Mouse (Mus musculus): Measurements from ENCODE around the gene Kat2a. TPM values are rescaled to one million over a fixed set of nuclear protein-coding genes. Genes with fewer than 3 reads are reported as not detected.

The Kat2a gene
- polyA plus RNA-seq, 1 experiment from 2014 or later: 72.4 TPM

DNA sequence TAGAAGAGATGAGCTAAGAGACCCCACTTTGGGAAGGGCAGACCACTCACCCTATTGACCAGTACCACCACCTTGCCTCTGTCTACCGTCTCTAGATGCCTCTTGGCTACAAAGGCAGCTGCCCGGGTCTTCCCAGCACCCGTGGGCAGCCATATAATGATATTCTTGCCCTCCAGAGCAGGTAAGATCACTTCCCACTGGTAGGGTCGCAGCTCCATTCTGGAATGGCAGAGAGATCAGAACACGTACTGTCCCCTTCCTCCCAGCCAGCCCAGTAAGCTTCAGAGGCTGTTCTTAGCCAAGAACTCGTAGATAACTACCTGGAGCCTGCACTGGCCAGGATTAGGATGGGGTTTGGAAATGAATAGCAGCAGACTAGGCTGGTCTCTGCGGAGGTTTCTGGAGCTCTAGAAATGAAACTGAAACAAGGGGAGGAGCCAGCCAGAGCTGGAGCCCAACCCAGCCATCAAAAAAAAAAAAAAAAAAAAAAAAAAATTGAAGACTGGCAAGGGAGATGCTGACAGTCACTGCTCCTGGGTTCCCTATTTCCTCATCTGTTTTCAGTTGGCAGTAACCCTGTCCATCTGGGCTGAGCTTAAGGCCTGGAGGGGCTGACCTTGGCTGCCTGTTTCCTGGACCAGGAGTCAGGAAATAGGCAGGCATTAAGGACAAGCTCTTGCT lies 8.3 kb downstream of the Kat2a start, which contains the start of gene Dhx58:
Gene Dhx58 (minus strand): TSS at position 421 of the 681 bp plus-strand sequence.
- H3K27ac ChIP-seq: no peak within 1 kb of the TSS
- H3K4me1 ChIP-seq: no peaks in the 10 kb centered on the region
- peaks cover 47% of the 10 kb centered on the region for H3K36me3 ChIP-seq
- H3K9ac ChIP-seq: no peak within 1 kb of the TSS
- WGBS: 66% methylated on average over 7 of the region's 7 CpGs
- ATAC-seq (ENCODE audit: insufficient number of reproducible peaks, insufficient read depth, low FRiP score, low TSS enrichment): no peak
- no peak within 1 kb of the TSS for H3K4me2 ChIP-seq (replicated peaks)
- H3K9me3 ChIP-seq: no peaks in the 10 kb centered on the region
- H3K4me3 ChIP-seq: no peak within 1 kb of the TSS
- 0 out of 2 replicates have a peak, but pooled peaks cover 6% of the 10 kb centered on the region for H3K27me3 ChIP-seq

GRCm38 (mm10) chr11:100703366-100703765 lies 8.9 kb downstream of the Kat2a start:
- 0 out of 2 replicates have a peak, but pooled peaks cover 6% of the 10 kb centered on the region for H3K27me3 ChIP-seq
- H3K36me3 ChIP-seq: peaks cover 41% of the 10 kb centered on the region
- H3K9me3 ChIP-seq: no peaks in the 10 kb centered on the region
- H3K4me2 ChIP-seq (replicated peaks): no peak overlapping the region
- ATAC-seq (ENCODE audit: insufficient number of reproducible peaks, insufficient read depth, low FRiP score, low TSS enrichment): no peak
- 71% methylated on average over 11 of the region's 11 CpGs for WGBS
- H3K9ac ChIP-seq: no peak overlapping the region
- no peaks in the 10 kb centered on the region for H3K4me1 ChIP-seq
- H3K27ac ChIP-seq: no peak overlapping the region
- no peak overlapping the region for H3K4me3 ChIP-seq

- 45% methylated on average over 7 of the region's 7 CpGs for WGBS
- no peaks in the 10 kb centered on the region for H3K4me1 ChIP-seq
- H3K9me3 ChIP-seq: no peaks in the 10 kb centered on the region
- H3K27ac ChIP-seq: no peak overlapping the region
- no peak overlapping the region for H3K4me3 ChIP-seq
- ATAC-seq (ENCODE audit: insufficient number of reproducible peaks, insufficient read depth, low FRiP score, low TSS enrichment): no peak
- H3K27me3 ChIP-seq: 0 out of 2 replicates have a peak, but pooled peaks cover 6% of the 10 kb centered on the region
- H3K4me2 ChIP-seq (replicated peaks): peak overlapping the region; percentile 27; the same call in 1 of the 2 replicates
- no peak overlapping the region for H3K9ac ChIP-seq
- H3K36me3 ChIP-seq: peaks cover 36% of the 10 kb centered on the region
Observed at GRCm38 (mm10) chr11:100702906-100703305, 9.4 kb downstream of the Kat2a start.

DNA sequence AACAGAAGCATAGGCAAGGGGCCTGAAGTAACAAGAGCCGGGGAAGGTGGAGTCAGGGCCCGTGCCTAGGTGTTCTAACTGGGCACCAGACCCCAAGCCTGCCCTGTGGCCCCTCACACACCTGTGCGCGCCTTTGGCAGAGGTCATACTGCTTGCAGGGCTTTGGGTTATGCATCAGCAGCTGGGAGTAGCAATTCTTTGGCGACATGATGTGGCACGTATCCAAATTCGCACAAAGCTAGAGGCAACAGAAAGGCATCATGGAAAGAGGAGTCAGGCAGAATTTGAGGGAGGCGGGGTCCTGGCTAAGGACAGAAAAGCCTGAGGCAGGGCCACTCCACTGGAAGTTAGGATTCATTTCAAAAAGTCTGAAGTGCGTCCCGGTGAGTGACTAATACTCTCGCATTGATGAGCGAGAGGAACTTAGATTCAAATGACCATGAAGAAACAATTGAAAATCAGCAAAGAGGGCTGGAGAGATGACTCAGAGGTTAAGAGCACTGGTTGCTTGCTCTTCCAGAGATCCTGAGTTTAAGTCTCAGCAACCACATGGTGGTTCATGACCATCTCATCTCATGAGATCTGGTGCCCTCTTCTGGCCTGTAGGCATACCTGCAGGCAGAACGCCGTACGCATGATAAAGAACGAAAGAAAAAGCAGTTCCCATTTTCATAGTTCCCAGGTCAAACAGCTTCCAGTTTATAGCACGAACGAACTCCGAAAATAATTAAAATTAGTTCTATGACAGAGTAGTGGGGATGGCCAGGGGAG lies 10.0 kb downstream of the Kat2a start:
- Histone ChIP-seq H3K36me3 (peaks cover 30% of the 10 kb centered on the region), H3K27me3 (0 out of 2 replicates have a peak, but pooled peaks cover 6% of the 10 kb centered on the region), H3K27ac (no peak overlapping the region), H3K4me2 (replicated peaks) (peak overlapping the region; percentile 27; the same call in 1 of the 2 replicates), H3K4me3 (no peak overlapping the region), H3K9me3 (no peaks in the 10 kb centered on the region), H3K4me1 (no peaks in the 10 kb centered on the region), H3K9ac (no peak overlapping the region)
- peak; percentile 31; the same call in 1 of the 2 replicates for ATAC-seq (ENCODE audit: insufficient number of reproducible peaks, insufficient read depth, low FRiP score, low TSS enrichment)
- 35% methylated on average over 19 of the region's 19 CpGs for WGBS

GRCm38 (mm10) chr11:100701301-100701700 lies 11.0 kb downstream of the Kat2a start:
- Histone ChIP-seq H3K4me1 (no peaks in the 10 kb centered on the region), H3K36me3 (peaks cover 20% of the 10 kb centered on the region), H3K9ac (no peak overlapping the region), H3K27me3 (0 out of 2 replicates have a peak, but pooled peaks cover 6% of the 10 kb centered on the region), H3K4me2 (replicated peaks) (peak overlapping the region; percentile 36), H3K4me3 (peak overlapping the region; percentile 16; the same call in 1 of the 2 replicates), H3K27ac (no peak overlapping the region), H3K9me3 (no peaks in the 10 kb centered on the region)
- WGBS: 3% methylated on average over 14 of the region's 14 CpGs
- ATAC-seq (ENCODE audit: insufficient number of reproducible peaks, insufficient read depth, low FRiP score, low TSS enrichment): no peak

DNA sequence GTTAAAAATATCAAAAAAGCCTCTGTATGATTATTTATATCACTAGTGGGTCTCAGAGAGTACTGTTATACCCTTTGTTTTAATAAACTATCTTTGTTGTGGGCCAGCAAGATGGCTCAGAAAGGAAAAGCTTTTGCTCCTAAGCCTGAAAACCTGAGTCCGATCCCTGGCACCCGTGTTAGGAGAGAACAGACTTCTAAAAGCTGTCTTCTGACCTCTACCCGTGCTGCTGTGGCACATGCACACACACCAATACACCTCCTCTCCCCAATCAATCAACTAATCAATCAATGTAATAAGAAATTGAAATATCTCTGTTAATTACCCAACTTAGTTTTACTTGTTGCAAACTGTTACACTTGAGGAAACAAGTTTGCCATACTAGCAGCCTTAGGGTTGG lies 11.6 kb downstream of the Kat2a start:
- H3K9me3 ChIP-seq: no peaks in the 10 kb centered on the region
- 70% methylated on average over 3 of the region's 3 CpGs for WGBS
- no peak overlapping the region for H3K9ac ChIP-seq
- H3K4me3 ChIP-seq: no peak overlapping the region
- ATAC-seq (ENCODE audit: insufficient number of reproducible peaks, insufficient read depth, low FRiP score, low TSS enrichment): no peak
- H3K27ac ChIP-seq: no peak overlapping the region
- H3K36me3 ChIP-seq: peaks cover 14% of the 10 kb centered on the region; the same call in 1 of the 2 replicates
- no peaks in the 10 kb centered on the region for H3K4me1 ChIP-seq
- no peak overlapping the region for H3K4me2 ChIP-seq (replicated peaks)
- H3K27me3 ChIP-seq: 0 out of 2 replicates have a peak, but pooled peaks cover 6% of the 10 kb centered on the region

GRCm38 (mm10) chr11:100697921-100698320 lies 14.3 kb downstream of the Kat2a start:
- no peak overlapping the region for H3K4me2 ChIP-seq (replicated peaks)
- no peak for ATAC-seq (ENCODE audit: insufficient number of reproducible peaks, insufficient read depth, low FRiP score, low TSS enrichment)
- H3K27ac ChIP-seq: no peak overlapping the region
- peaks cover 2% of the 10 kb centered on the region; the same call in 1 of the 2 replicates for H3K4me1 ChIP-seq
- H3K9ac ChIP-seq: no peak overlapping the region
- H3K9me3 ChIP-seq: no peaks in the 10 kb centered on the region
- H3K27me3 ChIP-seq: 0 out of 2 replicates have a peak, but pooled peaks cover 7% of the 10 kb centered on the region
- no peaks in the 10 kb centered on the region for H3K36me3 ChIP-seq
- H3K4me3 ChIP-seq: no peak overlapping the region
- WGBS: 70% methylated on average over 7 of the region's 7 CpGs

- 41% methylated on average over 5 of the region's 5 CpGs for WGBS
- no peak for ATAC-seq (ENCODE audit: insufficient number of reproducible peaks, insufficient read depth, low FRiP score, low TSS enrichment)
- Histone ChIP-seq H3K4me1 (peaks cover 9% of the 10 kb centered on the region; the same call in 1 of the 2 replicates), H3K9ac (no peak overlapping the region), H3K27ac (no peak overlapping the region), H3K36me3 (no peaks in the 10 kb centered on the region), H3K4me3 (no peak overlapping the region), H3K27me3 (peaks cover 27% of the 10 kb centered on the region), H3K9me3 (no peaks in the 10 kb centered on the region), H3K4me2 (replicated peaks) (no peak overlapping the region)
Observed at GRCm38 (mm10) chr11:100694926-100695325, 17.3 kb downstream of the Kat2a start.

- H3K27me3 ChIP-seq: peaks cover 29% of the 10 kb centered on the region
- H3K9me3 ChIP-seq: no peaks in the 10 kb centered on the region
- 18% methylated on average over 5 of the region's 5 CpGs for WGBS
- H3K4me2 ChIP-seq (replicated peaks): no peak overlapping the region
- no peak for ATAC-seq (ENCODE audit: insufficient number of reproducible peaks, insufficient read depth, low FRiP score, low TSS enrichment)
- no peaks in the 10 kb centered on the region for H3K36me3 ChIP-seq
- H3K4me1 ChIP-seq: peaks cover 9% of the 10 kb centered on the region; the same call in 1 of the 2 replicates
- H3K9ac ChIP-seq: no peak overlapping the region
- H3K4me3 ChIP-seq: no peak overlapping the region
- no peak overlapping the region for H3K27ac ChIP-seq
Observed at GRCm38 (mm10) chr11:100693154-100693553, 19.1 kb downstream of the Kat2a start.

DNA sequence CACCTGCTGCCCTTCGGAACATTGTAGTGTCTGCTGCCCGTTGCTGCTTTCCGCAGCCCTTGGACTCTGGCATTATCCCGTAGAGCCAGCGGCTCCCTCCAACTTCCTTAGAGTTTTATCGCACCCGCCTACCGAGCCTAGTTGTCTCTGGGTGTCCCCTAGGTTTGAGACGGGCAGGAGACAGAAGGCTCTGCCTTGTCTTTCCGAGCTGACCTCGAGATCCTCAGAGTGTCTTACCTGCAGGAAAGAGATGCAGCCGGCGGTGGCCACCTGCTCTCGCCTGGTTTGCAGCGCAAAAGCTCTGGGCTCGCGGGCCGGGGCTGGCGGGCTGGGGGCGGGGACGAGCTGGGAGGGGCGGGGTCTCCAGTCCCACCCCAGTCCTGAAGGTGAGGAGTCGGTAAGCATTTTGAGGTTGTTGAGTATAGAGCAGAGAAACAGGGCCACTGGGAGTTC lies 20.1 kb downstream of the Kat2a start, which contains the start of gene Zfp385c:
Gene Zfp385c (minus strand): TSS at position 292 of the 453 bp plus-strand sequence.
- Histone ChIP-seq H3K9ac (0 out of 2 replicates have a peak within 1 kb of the TSS, but pooled peaks have one; percentile 15), H3K36me3 (no peaks in the 10 kb centered on the region), H3K9me3 (no peaks in the 10 kb centered on the region), H3K4me3 (peak within 1 kb of the TSS; percentile 27), H3K27me3 (peaks cover 29% of the 10 kb centered on the region), H3K4me2 (replicated peaks) (peak within 1 kb of the TSS; percentile 57), H3K27ac (no peak within 1 kb of the TSS), H3K4me1 (peaks cover 9% of the 10 kb centered on the region; the same call in 1 of the 2 replicates)
- WGBS: 1% methylated on average over 23 of the region's 23 CpGs
- ATAC-seq (ENCODE audit: insufficient number of reproducible peaks, insufficient read depth, low FRiP score, low TSS enrichment): no peak

DNA sequence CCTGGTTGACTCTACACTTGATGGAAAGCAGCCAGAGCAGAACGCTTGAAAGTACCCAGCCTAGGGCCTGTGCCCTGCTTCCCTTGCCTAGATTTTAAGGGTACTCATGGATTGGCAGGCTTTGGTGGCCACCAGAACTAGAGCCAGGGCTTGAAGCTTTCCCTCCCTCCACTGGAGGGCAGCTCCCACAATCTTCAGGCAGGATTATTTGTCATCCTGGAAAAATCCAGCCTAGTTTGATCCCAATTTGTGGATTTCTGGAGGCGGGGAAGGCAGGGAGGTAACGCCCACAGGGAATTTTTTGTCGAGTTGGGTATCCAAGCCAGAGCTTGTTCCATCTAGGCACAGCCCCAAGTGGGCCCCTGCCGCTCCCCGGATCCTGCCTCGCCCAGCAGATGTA lies 21.9 kb downstream of the Kat2a start:
- no peak overlapping the region for H3K27ac ChIP-seq
- no peak overlapping the region for H3K4me2 ChIP-seq (replicated peaks)
- no peak for ATAC-seq (ENCODE audit: insufficient number of reproducible peaks, insufficient read depth, low FRiP score, low TSS enrichment)
- no peak overlapping the region for H3K9ac ChIP-seq
- no peak overlapping the region for H3K4me3 ChIP-seq
- peaks cover 29% of the 10 kb centered on the region for H3K27me3 ChIP-seq
- H3K9me3 ChIP-seq: no peaks in the 10 kb centered on the region
- H3K36me3 ChIP-seq: no peaks in the 10 kb centered on the region
- WGBS: 71% methylated on average over 7 of the region's 7 CpGs
- peaks cover 9% of the 10 kb centered on the region; the same call in 1 of the 2 replicates for H3K4me1 ChIP-seq
